Mouse (Mus musculus): ENCODE measurements around the gene Bub3. TPM values are rescaled to one million over a fixed set of nuclear protein-coding genes. Genes with fewer than 3 reads are reported as not detected.
A peak's percentile ranks its signal among the peaks of the same experiment; 100 is the strongest.

Bub3 gene
- 190 and 192 TPM in 2 replicates for polyA plus RNA-seq (2015; fragmentation: Nextera tagmentation; extraction: Ambion mirVana)

DNA sequence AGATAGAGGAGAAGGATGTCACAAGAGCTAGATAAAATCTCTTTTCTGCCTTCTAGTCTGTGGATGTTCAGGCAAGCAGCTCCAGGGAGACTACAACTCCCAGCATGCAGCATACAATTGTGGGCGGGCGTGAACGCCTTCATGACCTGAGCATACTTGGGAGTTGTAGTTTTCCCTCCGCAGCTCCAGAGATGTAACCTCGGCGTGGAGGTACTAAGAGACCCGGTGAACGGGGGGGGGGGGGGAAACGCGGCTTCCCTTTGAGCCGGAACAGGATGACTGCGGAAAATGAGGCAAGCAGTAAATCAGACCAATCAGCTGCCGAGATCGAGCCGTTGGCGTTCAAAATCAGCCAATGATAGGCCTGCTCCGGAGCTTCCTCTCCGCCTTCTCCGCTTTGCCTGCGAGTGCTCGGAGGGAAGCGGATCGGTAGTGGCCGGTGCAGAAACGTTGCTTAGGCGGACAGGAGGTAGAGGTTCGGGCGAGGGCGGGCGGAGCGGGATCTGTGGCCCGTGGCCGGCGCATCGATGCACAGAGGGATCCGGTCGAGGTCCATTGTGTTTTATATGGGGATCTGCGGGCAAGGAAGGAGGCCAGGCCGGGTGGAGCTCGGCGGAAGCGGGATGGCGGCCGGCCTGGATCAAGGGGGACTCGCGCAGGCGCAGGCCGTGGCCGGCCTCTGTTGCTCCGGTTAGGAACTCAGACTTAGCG, at the start of gene Bub3:
Gene Bub3, plus strand, starts transcription at position 237 of the 711 bp plus-strand sequence.
- no peaks in the 10 kb centered on the region for H3K9me3 ChIP-seq
- peak; percentile 96 for ATAC-seq (replicated peaks)

DNA sequence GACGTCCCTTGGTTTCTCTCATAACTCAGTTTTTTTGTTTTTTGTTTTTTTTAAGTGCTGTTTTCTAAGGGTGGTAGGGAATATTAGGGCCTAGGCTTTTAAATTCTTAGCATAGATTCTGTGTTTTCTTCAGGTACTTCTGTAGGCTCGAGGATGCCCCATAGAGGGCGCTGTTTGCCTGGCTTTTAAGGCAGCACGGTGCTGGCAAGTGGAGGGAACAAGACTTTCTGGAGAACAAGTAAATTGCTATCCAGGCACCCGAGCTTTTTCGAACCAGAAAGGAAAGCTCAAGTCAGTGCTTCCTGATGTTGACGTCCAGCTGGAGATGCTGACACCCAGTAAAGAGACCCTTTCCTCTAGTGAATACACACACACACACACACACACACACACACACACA, 20.0 kb upstream of the Bub3 start:
- WGBS: 0% methylated on average over 7 of the region's 7 CpGs

More for the DNA sequence above, at the start of gene Bub3:
- H3K4me2 ChIP-seq (replicated peaks): peak within 1 kb of the TSS; percentile 64
- peak within 1 kb of the TSS; percentile 86 for H3K4me3 ChIP-seq
- H3K27me3 ChIP-seq: peaks cover 43% of the 10 kb centered on the region
- H3K36me3 ChIP-seq: peaks cover 29% of the 10 kb centered on the region
- H3K27ac ChIP-seq (replicated peaks): peak within 1 kb of the TSS; percentile 93
- H3K9ac ChIP-seq (replicated peaks): peak within 1 kb of the TSS; percentile 95
- H3K4me1 ChIP-seq: peaks cover 33% of the 10 kb centered on the region
- WGBS: under 1% methylated on average over 49 of the region's 51 CpGs

DNA sequence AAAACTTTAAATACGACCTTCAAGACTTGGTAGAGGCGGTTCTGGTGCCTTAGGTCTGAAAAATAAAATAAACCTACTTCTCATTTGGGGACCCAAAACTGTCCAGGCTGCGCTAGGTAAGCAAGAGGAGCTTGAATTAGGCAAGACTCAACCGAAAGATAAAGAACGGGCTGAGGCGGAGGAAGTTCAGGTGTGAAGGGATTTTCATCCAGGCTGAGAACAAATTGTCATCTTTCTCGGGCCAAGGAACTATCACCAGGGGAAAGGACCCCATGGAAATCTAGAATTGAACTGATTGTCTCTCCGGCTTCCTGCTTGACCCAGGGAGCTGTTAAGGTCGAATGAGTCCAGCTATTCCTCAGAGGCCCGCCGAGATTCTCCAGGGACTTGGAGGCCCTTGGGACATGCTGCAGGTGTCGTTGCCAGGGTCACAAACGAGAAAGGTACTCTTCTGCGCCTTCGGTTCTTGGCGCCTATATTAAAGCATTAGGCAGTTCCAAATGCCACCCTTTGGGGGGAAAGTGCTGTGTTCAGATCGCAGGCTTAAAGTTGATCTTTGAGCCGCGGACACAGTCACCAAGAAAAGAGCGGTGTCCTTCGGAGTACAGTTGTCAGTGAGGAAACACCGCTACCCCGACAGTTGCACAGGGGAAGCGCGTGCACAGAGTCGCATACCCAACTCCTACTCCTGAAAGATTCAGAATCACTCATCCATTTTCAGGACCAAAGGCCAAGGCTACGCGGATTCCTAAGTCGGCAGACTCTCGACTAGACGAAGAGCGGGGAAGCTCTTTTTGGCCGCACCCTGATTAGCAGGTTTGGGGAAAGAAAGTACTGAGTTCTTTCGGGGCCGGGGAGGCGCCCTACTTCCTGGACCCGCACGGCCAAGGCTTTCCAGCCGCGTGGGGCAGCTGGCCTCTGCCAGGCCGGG, 18.6 kb upstream of the Bub3 start:
- peaks cover 29% of the 10 kb centered on the region for H3K4me1 ChIP-seq
- no peaks in the 10 kb centered on the region for H3K36me3 ChIP-seq
- 1% methylated on average over 41 of the region's 41 CpGs for WGBS
- H3K4me2 ChIP-seq (replicated peaks): peak overlapping the region; percentile 44
- no peak overlapping the region for H3K27ac ChIP-seq (replicated peaks)
- peaks cover 95% of the 10 kb centered on the region for H3K27me3 ChIP-seq
- no peaks in the 10 kb centered on the region for H3K9me3 ChIP-seq
- H3K4me3 ChIP-seq: peak overlapping the region; percentile 29
- no peak overlapping the region for H3K9ac ChIP-seq (replicated peaks)
- ATAC-seq (replicated peaks): no peak

More for the DNA sequence above, 20.0 kb upstream of the Bub3 start:
- Histone ChIP-seq H3K4me1 (peaks cover 29% of the 10 kb centered on the region), H3K27ac (replicated peaks) (no peak overlapping the region), H3K4me2 (replicated peaks) (no peak overlapping the region), H3K9ac (replicated peaks) (no peak overlapping the region), H3K9me3 (no peaks in the 10 kb centered on the region), H3K27me3 (peaks cover 93% of the 10 kb centered on the region), H3K4me3 (no peak overlapping the region), H3K36me3 (no peaks in the 10 kb centered on the region)
- ATAC-seq (replicated peaks): peak; percentile 65

DNA sequence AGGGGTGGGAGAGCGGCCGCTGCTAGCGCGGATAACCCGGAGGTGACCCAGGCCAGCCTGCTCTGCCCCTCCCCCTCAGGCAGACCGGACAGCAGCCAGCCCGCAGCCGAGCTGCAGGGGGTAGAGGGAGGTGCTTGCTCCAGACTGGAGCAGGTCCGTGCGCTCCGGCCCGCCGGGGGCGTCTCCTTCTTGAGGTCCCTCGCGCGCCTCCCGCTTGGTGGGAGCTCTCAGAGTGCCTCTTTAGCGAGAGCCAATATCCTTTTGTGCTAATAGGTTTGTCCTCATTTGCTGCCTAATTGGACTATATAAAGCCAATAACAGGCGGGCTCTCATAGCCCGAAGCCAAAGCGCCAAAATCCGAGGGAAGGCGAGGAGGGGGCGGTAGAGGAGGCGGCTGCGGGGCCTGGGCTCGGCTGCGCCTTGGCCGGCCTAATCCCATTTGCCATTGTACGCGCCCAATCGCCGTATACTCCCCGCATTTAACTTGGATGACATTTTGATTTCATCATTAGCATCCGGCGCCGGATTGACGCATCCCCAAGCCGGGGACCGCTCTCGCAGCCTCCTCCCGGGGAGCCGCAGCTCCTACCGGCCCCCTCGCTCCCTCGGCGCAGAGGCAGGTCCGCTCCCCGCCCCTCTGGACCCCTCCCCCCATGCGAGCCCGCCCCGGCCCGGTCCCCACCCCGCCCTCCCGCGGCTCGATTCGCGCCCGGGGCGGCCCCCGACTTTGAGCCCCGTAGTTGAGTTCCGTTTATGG, 17.7 kb upstream of the Bub3 start, which contains the start of gene Hmx3:
Gene Hmx3, plus strand, starts transcription at position 753 of the 757 bp plus-strand sequence.
- no peaks in the 10 kb centered on the region for H3K9me3 ChIP-seq
- H3K27me3 ChIP-seq: peaks cover 98% of the 10 kb centered on the region
- H3K27ac ChIP-seq (replicated peaks): no peak within 1 kb of the TSS
- H3K36me3 ChIP-seq: no peaks in the 10 kb centered on the region
- ATAC-seq (replicated peaks): peak; percentile 68
- peak within 1 kb of the TSS; percentile 44 for H3K4me2 ChIP-seq (replicated peaks)
- under 1% methylated on average over 56 of the region's 65 CpGs for WGBS
- H3K9ac ChIP-seq (replicated peaks): no peak within 1 kb of the TSS
- H3K4me3 ChIP-seq: peak within 1 kb of the TSS; percentile 29
- peaks cover 29% of the 10 kb centered on the region for H3K4me1 ChIP-seq

DNA sequence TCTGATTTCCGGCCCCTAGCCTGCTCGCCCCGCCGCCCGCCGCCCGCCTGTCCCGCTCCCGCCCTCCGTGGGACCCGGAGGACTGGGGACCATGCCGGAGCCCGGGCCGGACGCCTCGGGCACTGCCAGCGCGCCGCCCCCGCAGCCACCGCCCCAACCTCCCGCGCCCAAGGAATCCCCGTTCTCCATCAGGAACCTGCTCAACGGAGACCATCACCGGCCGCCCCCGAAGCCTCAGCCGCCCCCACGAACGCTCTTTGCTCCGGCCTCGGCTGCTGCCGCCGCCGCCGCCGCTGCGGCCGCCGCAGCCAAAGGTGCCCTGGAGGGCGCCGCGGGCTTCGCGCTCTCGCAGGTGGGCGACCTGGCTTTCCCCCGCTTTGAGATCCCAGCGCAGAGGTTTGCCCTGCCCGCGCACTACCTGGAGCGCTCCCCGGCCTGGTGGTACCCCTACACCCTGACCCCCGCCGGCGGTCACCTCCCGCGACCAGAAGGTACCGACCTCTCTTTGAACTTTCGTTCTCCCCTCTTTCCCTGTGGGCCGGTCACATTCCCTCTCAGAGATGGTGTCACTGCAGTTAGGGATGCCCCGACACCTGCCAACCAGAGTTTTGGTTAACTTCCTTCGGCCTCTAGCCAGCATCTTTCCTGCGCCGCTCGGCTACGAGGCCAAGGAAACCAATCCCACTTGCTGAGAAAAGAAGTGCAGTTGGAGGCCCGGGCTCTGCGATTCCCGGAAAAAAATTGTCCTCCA, 17.0 kb upstream of the Bub3 start:
- peak overlapping the region; percentile 29 for H3K4me3 ChIP-seq
- under 1% methylated on average over 65 of the region's 71 CpGs for WGBS
- no peak for ATAC-seq (replicated peaks)

DNA sequence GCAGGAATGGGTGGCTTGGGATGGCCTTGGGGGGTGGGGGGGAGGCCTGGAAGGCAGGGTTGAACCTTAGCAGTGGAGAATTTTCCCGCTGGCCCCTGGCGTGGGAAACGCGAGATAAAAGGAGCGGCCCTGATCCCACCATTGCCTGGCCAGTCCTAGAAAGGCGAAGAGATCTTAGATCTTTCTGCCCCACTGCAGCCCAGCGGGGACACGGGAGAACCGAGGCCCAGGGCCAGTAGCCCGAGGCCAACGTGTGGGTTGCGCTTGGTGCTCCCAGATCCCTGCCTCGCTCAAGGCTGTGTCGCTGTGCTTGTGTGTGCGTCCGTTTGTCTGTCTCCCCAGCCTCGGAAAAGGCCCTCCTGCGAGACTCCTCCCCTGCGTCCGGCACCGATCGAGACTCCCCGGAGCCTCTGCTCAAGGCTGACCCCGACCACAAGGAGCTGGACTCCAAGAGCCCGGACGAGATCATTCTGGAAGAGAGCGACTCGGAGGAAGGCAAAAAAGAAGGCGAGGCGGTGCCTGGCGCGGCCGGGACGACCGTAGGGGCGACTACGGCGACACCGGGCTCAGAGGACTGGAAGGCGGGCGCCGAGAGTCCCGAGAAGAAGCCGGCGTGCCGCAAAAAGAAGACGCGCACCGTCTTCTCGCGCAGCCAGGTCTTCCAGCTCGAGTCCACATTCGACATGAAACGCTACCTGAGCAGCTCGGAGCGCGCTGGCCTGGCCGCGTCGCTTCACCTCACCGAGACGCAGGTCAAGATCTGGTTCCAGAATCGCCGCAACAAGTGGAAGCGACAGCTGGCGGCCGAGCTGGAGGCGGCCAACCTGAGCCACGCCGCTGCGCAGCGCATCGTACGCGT, 16.2 kb upstream of the Bub3 start:
- Histone ChIP-seq H3K27me3 (peaks cover 98% of the 10 kb centered on the region), H3K9ac (replicated peaks) (no peak overlapping the region), H3K4me1 (peaks cover 29% of the 10 kb centered on the region), H3K36me3 (no peaks in the 10 kb centered on the region), H3K27ac (replicated peaks) (no peak overlapping the region), H3K4me3 (peak overlapping the region; percentile 29; the same call in 1 of the 2 replicates), H3K9me3 (no peaks in the 10 kb centered on the region), H3K4me2 (replicated peaks) (no peak overlapping the region)
- ATAC-seq (replicated peaks): no peak
- WGBS: under 1% methylated on average over 71 of the region's 75 CpGs

More for the DNA sequence above, 17.0 kb upstream of the Bub3 start:
- Histone ChIP-seq H3K36me3 (no peaks in the 10 kb centered on the region), H3K27me3 (peaks cover 98% of the 10 kb centered on the region), H3K4me1 (peaks cover 29% of the 10 kb centered on the region), H3K27ac (replicated peaks) (no peak overlapping the region), H3K4me2 (replicated peaks) (peak overlapping the region; percentile 44), H3K9ac (replicated peaks) (no peak overlapping the region), H3K9me3 (no peaks in the 10 kb centered on the region)

DNA sequence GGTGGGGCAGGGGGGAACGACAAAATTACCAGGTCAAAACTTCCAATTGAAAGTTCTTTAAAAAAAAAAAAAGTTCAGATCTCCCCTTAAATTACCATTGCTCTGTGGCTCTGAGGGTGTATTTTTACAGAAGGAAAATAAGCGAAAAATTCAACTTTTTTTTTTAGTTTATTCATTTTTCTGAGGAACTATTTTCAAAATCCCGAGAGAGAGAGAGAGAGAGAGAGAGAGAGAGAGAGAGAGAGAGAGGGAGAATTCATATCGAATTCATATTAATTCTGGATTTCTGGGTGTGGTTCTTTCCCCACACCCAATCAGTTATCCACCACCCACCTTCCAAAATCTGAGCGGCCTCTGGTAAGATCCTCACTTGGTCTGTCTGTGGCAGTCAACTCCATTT, 15.2 kb upstream of the Bub3 start:
- Histone ChIP-seq H3K27me3 (peaks cover 98% of the 10 kb centered on the region), H3K4me3 (no peak overlapping the region), H3K27ac (replicated peaks) (no peak overlapping the region), H3K4me2 (replicated peaks) (no peak overlapping the region), H3K9me3 (no peaks in the 10 kb centered on the region), H3K9ac (replicated peaks) (no peak overlapping the region), H3K36me3 (no peaks in the 10 kb centered on the region), H3K4me1 (peaks cover 29% of the 10 kb centered on the region)
- 3% methylated on average over 5 of the region's 5 CpGs for WGBS
- ATAC-seq (replicated peaks): no peak

DNA sequence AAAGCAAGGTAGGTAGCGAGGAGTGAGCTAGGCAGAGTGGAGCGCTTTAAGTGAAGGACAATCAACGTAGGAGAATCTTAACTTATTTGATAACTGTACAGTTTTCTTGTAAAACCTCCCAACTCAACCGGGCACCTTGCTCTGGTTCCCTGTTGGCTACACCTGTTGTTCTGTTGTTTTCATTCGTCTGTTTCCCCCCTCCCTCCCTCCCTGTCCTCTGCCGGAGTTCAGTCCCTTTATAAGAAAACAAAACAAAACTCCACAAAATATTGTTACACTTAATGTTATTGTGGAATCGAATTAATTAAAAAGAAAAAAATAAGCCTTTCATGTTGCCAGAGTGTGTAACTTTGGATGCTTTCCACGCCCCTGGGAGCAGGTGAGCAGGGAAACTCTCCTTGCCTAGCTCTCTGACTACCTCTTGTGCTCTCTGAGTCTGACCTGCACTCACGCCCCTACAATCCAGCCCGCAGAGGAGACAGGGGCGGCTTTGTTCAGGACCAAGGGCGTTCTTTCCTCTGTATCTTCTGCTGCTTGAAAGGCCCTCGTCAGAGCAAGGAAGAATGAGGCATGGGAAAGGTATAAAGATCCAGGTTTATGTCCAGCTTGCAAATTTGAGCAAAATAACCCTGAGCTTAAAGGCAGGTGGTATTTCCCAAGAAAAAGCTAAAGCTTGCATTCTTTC, 14.2 kb upstream of the Bub3 start:
- Histone ChIP-seq H3K36me3 (no peaks in the 10 kb centered on the region), H3K4me3 (no peak overlapping the region), H3K9ac (replicated peaks) (no peak overlapping the region), H3K27me3 (peaks cover 98% of the 10 kb centered on the region), H3K27ac (replicated peaks) (no peak overlapping the region), H3K9me3 (no peaks in the 10 kb centered on the region), H3K4me1 (peaks cover 29% of the 10 kb centered on the region), H3K4me2 (replicated peaks) (no peak overlapping the region)
- no peak for ATAC-seq (replicated peaks)
- under 1% methylated on average over 13 of the region's 13 CpGs for WGBS

DNA sequence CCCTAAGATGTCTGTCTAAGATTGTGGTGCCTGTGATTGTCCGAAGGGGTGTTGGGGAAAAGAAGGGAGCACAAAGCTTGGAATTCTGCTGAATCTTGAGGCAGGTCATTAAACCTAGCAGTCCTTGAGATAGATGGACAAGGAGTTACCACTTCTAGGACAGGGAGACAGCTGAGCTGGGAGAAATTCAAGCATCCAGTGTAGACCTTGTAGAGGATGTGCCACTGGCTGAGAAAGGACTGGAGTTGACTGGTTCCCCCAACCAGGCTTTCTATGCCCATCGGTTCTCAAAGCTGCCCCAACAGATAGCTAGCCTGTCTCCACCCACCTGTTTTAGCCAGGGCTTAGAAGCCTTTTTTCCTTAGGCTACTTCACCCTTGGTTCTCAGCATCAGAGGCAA, 13.6 kb upstream of the Bub3 start:
- H3K9me3 ChIP-seq: no peaks in the 10 kb centered on the region
- WGBS: 0% methylated on average over 2 of the region's 2 CpGs

DNA sequence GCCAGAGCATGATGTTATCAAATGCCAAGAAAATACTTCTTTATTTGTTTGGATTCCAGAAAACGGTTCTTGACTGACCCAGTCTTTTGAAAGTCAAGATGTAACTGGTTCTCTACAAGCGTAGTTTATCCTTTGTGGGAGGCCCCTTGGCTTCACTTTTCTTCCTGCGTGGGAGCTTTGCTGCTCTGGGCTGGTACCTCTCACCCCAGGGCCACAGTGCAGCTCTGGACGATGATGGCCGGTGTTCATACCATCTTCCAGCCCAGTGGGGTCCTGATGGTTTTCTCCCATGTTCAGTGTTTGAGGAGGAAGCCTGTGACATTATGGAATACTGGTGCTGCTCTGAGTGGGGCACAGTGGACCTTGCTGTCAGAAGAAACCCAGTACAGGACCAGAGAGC, 12.5 kb upstream of the Bub3 start:
- Histone ChIP-seq H3K4me2 (replicated peaks) (no peak overlapping the region), H3K27ac (replicated peaks) (no peak overlapping the region), H3K9me3 (no peaks in the 10 kb centered on the region), H3K4me1 (peaks cover 20% of the 10 kb centered on the region), H3K36me3 (no peaks in the 10 kb centered on the region), H3K27me3 (peaks cover 98% of the 10 kb centered on the region), H3K4me3 (no peak overlapping the region), H3K9ac (replicated peaks) (no peak overlapping the region)
- no peak for ATAC-seq (replicated peaks)
- 3% methylated on average over 5 of the region's 5 CpGs for WGBS

More for the DNA sequence above, 13.6 kb upstream of the Bub3 start:
- Histone ChIP-seq H3K4me2 (replicated peaks) (no peak overlapping the region), H3K4me3 (no peak overlapping the region), H3K9ac (replicated peaks) (no peak overlapping the region), H3K4me1 (peaks cover 29% of the 10 kb centered on the region), H3K27ac (replicated peaks) (no peak overlapping the region), H3K36me3 (no peaks in the 10 kb centered on the region), H3K27me3 (peaks cover 98% of the 10 kb centered on the region)
- no peak for ATAC-seq (replicated peaks)
